Mouse (Mus musculus) intestine, postnatal 0 days (tissue): ENCODE results near the gene Ltb. TPM values are rescaled to one million over a fixed set of nuclear protein-coding genes. Genes with fewer than 3 reads are reported as not detected.

ENCODE experiments used
- ATAC-seq: fragments of 200-750 bp; cut with Nextera tagmentation; 2 replicates; pipeline ENCODE4 v1.8.0; 2017; ENCODE audit warnings: mild to moderate bottlenecking, moderate TSS enrichment, moderate library complexity
- H3K27ac ChIP-seq: fragments of 300-500 bp; sonication (generic); 2 replicates; pipeline ENCODE4 v1.5.1; 2014; ENCODE audit warnings: mild to moderate bottlenecking, low read depth, low read length, moderate library complexity
- H3K27me3 ChIP-seq: fragments of 300-500 bp; sonication (generic); replicated peaks from 2 replicates; pipeline ENCODE4 v1.6.1; 2014; ENCODE audit warnings: low read length, mixed read lengths; ENCODE audit not compliant: control insufficient read depth, insufficient read depth
- H3K36me3 ChIP-seq: fragments of 300-500 bp; sonication (generic); 2 replicates; pipeline ENCODE4 v1.6.1; 2014; ENCODE audit warnings: mild to moderate bottlenecking, moderate library complexity; ENCODE audit not compliant: control insufficient read depth, insufficient read depth
- H3K4me1 ChIP-seq: fragments of 300-500 bp; sonication (generic); replicated peaks from 2 replicates; pipeline ENCODE4 v1.6.1; 2014; ENCODE audit warnings: antibody characterized with exemption, low read length, mixed read lengths; ENCODE audit not compliant: control insufficient read depth, insufficient read depth
- H3K4me2 ChIP-seq: fragments of 300-500 bp; sonication (generic); replicated peaks from 2 replicates; pipeline ENCODE4 v1.6.1; 2014; ENCODE audit warnings: low read depth, mild to moderate bottlenecking, moderate library complexity
- H3K4me3 ChIP-seq: fragments of 300-500 bp; sonication (generic); 2 replicates; pipeline ENCODE4 v1.5.1; 2014; ENCODE audit warnings: low read depth, low read length
- H3K9ac ChIP-seq: fragments of 300-500 bp; sonication (generic); 2 replicates; pipeline ENCODE4 v1.6.1; 2014; ENCODE audit warnings: mild to moderate bottlenecking, low read depth, low read length
- H3K9me3 ChIP-seq: fragments of 300-500 bp; sonication (generic); 2 replicates; pipeline ENCODE4 v1.6.1; 2016; ENCODE audit warnings: mixed run types; ENCODE audit not compliant: control insufficient read depth
- CTCF ChIP-seq: sonication (generic); IDR thresholded peaks from 2 replicates; pipeline ENCODE4 v1.5.1; 2016; ENCODE audit warnings: low read depth, mild to moderate bottlenecking, control low read depth, antibody characterized with exemption, moderate library complexity
- WGBS: fragments of 180-500 bp; shearing (Covaris S2); extraction: QIAGEN DNeasy Blood & Tissue Kit; methylation state at CpG from one replicate; pipeline ENCODE4 v1.1.7; 2014; 5-methylcytosine and 5-hydroxymethylcytosine counted together
- polyA plus RNA-seq: library from polyadenylated mRNA; unstranded; fragments of >200 nt; fragmentation: Nextera tagmentation; extraction: Ambion mirVana; gene quantifications from 2 replicates; pipeline ENCODE4 v1.2.1, GENCODE M21; 2015

Ltb gene
- polyA plus RNA-seq, 1 experiment from 2014 or later: 1.7 TPM

GRCm38 (mm10) chr17:35168541-35169207 lies 25.6 kb upstream of the Ltb start:
- peak; percentile 85 for TF ChIP-seq CTCF
- 14% methylated on average over 4 of the region's 4 CpGs for WGBS
- H3K9ac ChIP-seq: no peak overlapping the region

GRCm38 (mm10) chr17:35172445-35173234 lies 21.6 kb upstream of the Ltb start:
- peak overlapping the region; percentile 50; the same call in 1 of the 2 replicates for H3K27ac ChIP-seq
- 68% methylated on average over 11 of the region's 11 CpGs for WGBS

More at GRCm38 (mm10) chr17:35168541-35169207, 25.6 kb upstream of the Ltb start:
- no peak overlapping the region for H3K27ac ChIP-seq
- ATAC-seq: no peak
- no peak overlapping the region for H3K4me2 ChIP-seq
- no peaks in the 10 kb centered on the region for H3K9me3 ChIP-seq
- no peaks in the 10 kb centered on the region for H3K36me3 ChIP-seq
- no peak overlapping the region for H3K4me3 ChIP-seq
- H3K27me3 ChIP-seq: no peaks in the 10 kb centered on the region
- H3K4me1 ChIP-seq: 0 out of 2 replicates have a peak, but pooled peaks cover under 1% of the 10 kb centered on the region

GRCm38 (mm10) chr17:35173329-35173728 lies 20.9 kb upstream of the Ltb start:
- Histone ChIP-seq H3K4me3 (no peak overlapping the region), H3K27me3 (no peaks in the 10 kb centered on the region), H3K9ac (no peak overlapping the region), H3K4me1 (no peaks in the 10 kb centered on the region), H3K4me2 (no peak overlapping the region), H3K9me3 (no peaks in the 10 kb centered on the region), H3K36me3 (no peaks in the 10 kb centered on the region), H3K27ac (peak overlapping the region; percentile 50)
- ATAC-seq: no peak
- WGBS: 76% methylated on average over 3 of the region's 3 CpGs
- TF ChIP-seq CTCF: no peak

More at GRCm38 (mm10) chr17:35172445-35173234, 21.6 kb upstream of the Ltb start:
- H3K4me2 ChIP-seq: no peak overlapping the region
- H3K36me3 ChIP-seq: no peaks in the 10 kb centered on the region
- no peaks in the 10 kb centered on the region for H3K4me1 ChIP-seq
- TF ChIP-seq CTCF: no peak
- no peaks in the 10 kb centered on the region for H3K27me3 ChIP-seq
- no peak for ATAC-seq
- no peak overlapping the region for H3K9ac ChIP-seq
- no peak overlapping the region for H3K4me3 ChIP-seq
- no peaks in the 10 kb centered on the region for H3K9me3 ChIP-seq

- 43% methylated on average over 8 of the region's 8 CpGs for WGBS
- Histone ChIP-seq H3K27ac (no peak overlapping the region), H3K27me3 (no peaks in the 10 kb centered on the region), H3K4me2 (no peak overlapping the region), H3K4me3 (no peak overlapping the region), H3K9me3 (no peaks in the 10 kb centered on the region), H3K4me1 (no peaks in the 10 kb centered on the region), H3K9ac (no peak overlapping the region), H3K36me3 (no peaks in the 10 kb centered on the region)
- TF ChIP-seq CTCF: no peak
- no peak for ATAC-seq
These were observed 19.9 kb upstream of the Ltb start for GRCm38 (mm10) chr17:35174201-35174977.

GRCm38 (mm10) chr17:35175382-35175781 lies 18.9 kb upstream of the Ltb start:
- H3K4me1 ChIP-seq: no peaks in the 10 kb centered on the region
- no peaks in the 10 kb centered on the region for H3K36me3 ChIP-seq
- H3K9me3 ChIP-seq: no peaks in the 10 kb centered on the region
- H3K4me2 ChIP-seq: no peak overlapping the region
- TF ChIP-seq CTCF: no peak
- no peak for ATAC-seq
- H3K9ac ChIP-seq: no peak overlapping the region
- H3K27me3 ChIP-seq: no peaks in the 10 kb centered on the region
- no peak overlapping the region for H3K27ac ChIP-seq
- no peak overlapping the region for H3K4me3 ChIP-seq
- WGBS: 77% methylated on average over 6 of the region's 6 CpGs

GRCm38 (mm10) chr17:35175968-35176367 lies 18.3 kb upstream of the Ltb start, which contains the start of gene Aif1:
Aif1 (minus strand) TSS chr17:35176068.
- H3K9ac ChIP-seq: no peak within 1 kb of the TSS
- no peaks in the 10 kb centered on the region for H3K9me3 ChIP-seq
- no peak within 1 kb of the TSS for H3K4me3 ChIP-seq
- no peak within 1 kb of the TSS for H3K4me2 ChIP-seq
- no peak for ATAC-seq
- no peaks in the 10 kb centered on the region for H3K36me3 ChIP-seq
- H3K4me1 ChIP-seq: no peaks in the 10 kb centered on the region
- H3K27me3 ChIP-seq: no peaks in the 10 kb centered on the region
- 51% methylated on average over 2 of the region's 2 CpGs for WGBS
- no peak within 1 kb of the TSS for H3K27ac ChIP-seq
- TF ChIP-seq CTCF: no peak
